Mouse (Mus musculus): ENCODE data around the gene Gstz1. TPM values are rescaled to one million over a fixed set of nuclear protein-coding genes. Genes with fewer than 3 reads are reported as not detected.
"Not testable (repeated sequence)": the region's sequence is repeated elsewhere in the genome, so short reads cannot be mapped to it uniquely, and the experiment has no call there.

The Gstz1 gene
- polyA plus RNA-seq, 1 experiment from 2014 or later = 23.6 TPM

DNA sequence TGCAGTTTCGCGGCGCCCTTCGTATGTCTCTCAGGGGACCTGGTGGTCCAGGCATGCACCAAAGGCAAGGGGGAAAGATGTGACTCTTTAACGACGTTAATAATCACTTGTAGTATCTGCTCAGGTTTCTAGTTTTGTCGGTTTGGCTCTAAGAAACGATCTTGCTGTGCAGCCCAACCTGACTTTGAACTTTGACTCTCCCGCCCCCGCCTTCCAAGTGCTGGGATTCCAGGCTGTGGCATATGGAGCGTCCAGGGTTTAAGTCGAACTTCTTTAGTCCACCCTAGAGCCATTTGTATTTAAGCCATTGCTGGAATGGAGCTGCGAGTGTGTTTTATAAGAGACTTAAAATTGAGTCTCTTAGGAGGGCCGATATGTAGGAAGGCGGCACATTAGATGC lies 1.2 kb downstream of the Gstz1 start:
- 0 out of 2 replicates have a peak, but pooled peaks have one; percentile 0 for ATAC-seq (ENCODE audit: low FRiP score, low TSS enrichment)

GRCm38 (mm10) chr12:87149471-87149870 lies 2.5 kb downstream of the Gstz1 start:
- Histone ChIP-seq H3K4me1 (replicated peaks; ENCODE audit: control insufficient read depth, insufficient read depth) (no peaks in the 10 kb centered on the region), H3K27ac (replicated peaks) (no peak overlapping the region), H3K4me3 (ENCODE audit: low read depth, low read length) (no peak overlapping the region), H3K9me3 (ENCODE audit: control insufficient read depth, low read length) (no peaks in the 10 kb centered on the region), H3K36me3 (ENCODE audit: control insufficient read depth, insufficient read depth, low read length) (no peaks in the 10 kb centered on the region; the same call in 1 of the 2 replicates), H3K4me2 (replicated peaks; ENCODE audit: low read depth) (no peak overlapping the region), H3K9ac (ENCODE audit: low read length) (no peak overlapping the region), H3K27me3 (ENCODE audit: control insufficient read depth, insufficient read depth, low read length) (no peaks in the 10 kb centered on the region)
- TF ChIP-seq CTCF (IDR thresholded peaks at IDR 0.05; ENCODE audit: low read depth) (no peak), EP300 (optimal IDR thresholded peaks at IDR 0.05) (no peak)
- ATAC-seq (ENCODE audit: low FRiP score, low TSS enrichment) (no peak), DNase-seq (ENCODE audit: low spot score) (no peak)
- WGBS = 97% methylated on average over 5 of the region's 5 CpGs

More for the DNA sequence above, 1.2 kb downstream of the Gstz1 start:
- Histone ChIP-seq H3K36me3 (ENCODE audit: control insufficient read depth, insufficient read depth, low read length) (no peaks in the 10 kb centered on the region; the same call in 1 of the 2 replicates), H3K27ac (replicated peaks) (peak overlapping the region; percentile 89), H3K4me2 (replicated peaks; ENCODE audit: low read depth) (peak overlapping the region; percentile 71), H3K9ac (ENCODE audit: low read length) (peak overlapping the region; percentile 71), H3K9me3 (ENCODE audit: control insufficient read depth, low read length) (no peaks in the 10 kb centered on the region), H3K4me3 (ENCODE audit: low read depth, low read length) (peak overlapping the region; percentile 79), H3K27me3 (ENCODE audit: control insufficient read depth, insufficient read depth, low read length) (no peaks in the 10 kb centered on the region), H3K4me1 (replicated peaks; ENCODE audit: control insufficient read depth, insufficient read depth) (no peaks in the 10 kb centered on the region)
- peak; percentile 47 for DNase-seq (ENCODE audit: low spot score)
- WGBS = 17% methylated on average over 15 of the region's 15 CpGs
- TF ChIP-seq EP300 (optimal IDR thresholded peaks at IDR 0.05) (no peak), CTCF (IDR thresholded peaks at IDR 0.05; ENCODE audit: low read depth) (no peak)

DNA sequence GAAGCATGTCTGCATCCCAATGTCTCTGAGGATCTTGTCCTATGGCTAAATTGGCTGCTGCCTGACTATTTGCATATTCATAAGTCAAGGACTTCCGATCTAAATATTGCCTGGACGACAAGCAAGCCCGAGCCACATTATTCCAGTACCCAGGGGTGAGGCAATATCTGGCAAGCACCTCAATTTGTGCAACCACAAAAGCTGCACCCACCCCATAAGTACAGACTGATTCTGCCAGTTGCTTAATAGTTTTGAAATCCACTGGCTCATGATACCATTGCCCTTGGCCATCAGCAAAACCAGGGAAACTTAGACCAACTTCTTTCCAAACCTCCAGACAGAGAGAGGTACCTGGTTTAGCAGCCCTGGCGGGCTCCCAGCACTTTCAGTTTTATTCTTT lies 7.5 kb downstream of the Gstz1 start:
- 90% methylated on average over 4 of the region's 4 CpGs for WGBS
- H3K4me2 ChIP-seq (replicated peaks; ENCODE audit: low read depth); H3K4me3 ChIP-seq (ENCODE audit: low read depth, low read length); DNase-seq (ENCODE audit: low spot score); H3K9me3 ChIP-seq (ENCODE audit: control insufficient read depth, low read length); H3K36me3 ChIP-seq (ENCODE audit: control insufficient read depth, insufficient read depth, low read length); H3K27me3 ChIP-seq (ENCODE audit: control insufficient read depth, insufficient read depth, low read length); ATAC-seq (ENCODE audit: low FRiP score, low TSS enrichment); H3K27ac ChIP-seq (replicated peaks); H3K4me1 ChIP-seq (replicated peaks; ENCODE audit: control insufficient read depth, insufficient read depth); H3K9ac ChIP-seq (ENCODE audit: low read length): not testable (repeated sequence)

DNA sequence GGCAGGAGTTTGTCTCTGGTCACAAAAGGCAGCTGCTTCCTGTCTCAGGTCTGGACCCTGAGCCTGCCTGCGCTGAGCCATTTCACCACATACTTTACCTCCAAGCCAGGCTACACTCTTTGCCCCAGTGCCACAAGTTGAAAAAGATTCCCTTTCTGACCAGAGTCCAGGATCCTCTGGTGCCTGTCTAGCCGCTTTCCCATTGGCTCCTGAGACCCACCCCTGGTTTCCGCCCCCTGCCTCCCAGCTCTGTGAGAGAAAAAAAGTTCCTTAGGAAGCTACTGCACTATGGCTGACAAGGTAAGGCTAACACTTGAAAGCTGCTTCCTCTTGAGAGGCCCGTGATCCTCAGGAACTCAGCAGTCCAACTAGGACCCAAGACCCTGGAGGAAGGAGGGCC lies 10.4 kb downstream of the Gstz1 start:
- ATAC-seq (ENCODE audit: low FRiP score, low TSS enrichment) (peak; percentile 67; the same call in 1 of the 2 replicates), DNase-seq (ENCODE audit: low spot score) (peak; percentile 56)
- no peaks in the 10 kb centered on the region for H3K4me1 ChIP-seq (replicated peaks; ENCODE audit: control insufficient read depth, insufficient read depth)
- H3K4me2 ChIP-seq (replicated peaks; ENCODE audit: low read depth) = no peak overlapping the region
- H3K36me3 ChIP-seq (ENCODE audit: control insufficient read depth, insufficient read depth, low read length) = no peaks in the 10 kb centered on the region; the same call in 1 of the 2 replicates
- H3K27me3 ChIP-seq (ENCODE audit: control insufficient read depth, insufficient read depth, low read length) = no peaks in the 10 kb centered on the region
- no peak for TF ChIP-seq EP300 (optimal IDR thresholded peaks at IDR 0.05)
- TF ChIP-seq CTCF (IDR thresholded peaks at IDR 0.05; ENCODE audit: low read depth) = no peak
- 34% methylated on average over 4 of the region's 4 CpGs for WGBS
- no peaks in the 10 kb centered on the region for H3K9me3 ChIP-seq (ENCODE audit: control insufficient read depth, low read length)
- H3K4me3 ChIP-seq (ENCODE audit: low read depth, low read length) = no peak overlapping the region
- H3K9ac ChIP-seq (ENCODE audit: low read length) = no peak overlapping the region
- H3K27ac ChIP-seq (replicated peaks) = no peak overlapping the region

GRCm38 (mm10) chr12:87158099-87158498 lies 11.1 kb downstream of the Gstz1 start:
- H3K27ac ChIP-seq (replicated peaks) = no peak overlapping the region
- DNase-seq (ENCODE audit: low spot score) (no peak), ATAC-seq (ENCODE audit: low FRiP score, low TSS enrichment) (0 out of 2 replicates have a peak, but pooled peaks have one; percentile 45)
- no peak overlapping the region for H3K9ac ChIP-seq (ENCODE audit: low read length)
- no peaks in the 10 kb centered on the region for H3K4me1 ChIP-seq (replicated peaks; ENCODE audit: control insufficient read depth, insufficient read depth)
- no peaks in the 10 kb centered on the region for H3K9me3 ChIP-seq (ENCODE audit: control insufficient read depth, low read length)
- no peak overlapping the region for H3K4me3 ChIP-seq (ENCODE audit: low read depth, low read length)
- no peak for TF ChIP-seq EP300 (optimal IDR thresholded peaks at IDR 0.05)
- TF ChIP-seq CTCF (IDR thresholded peaks at IDR 0.05; ENCODE audit: low read depth) = no peak
- H3K27me3 ChIP-seq (ENCODE audit: control insufficient read depth, insufficient read depth, low read length) = no peaks in the 10 kb centered on the region
- no peaks in the 10 kb centered on the region; the same call in 1 of the 2 replicates for H3K36me3 ChIP-seq (ENCODE audit: control insufficient read depth, insufficient read depth, low read length)
- H3K4me2 ChIP-seq (replicated peaks; ENCODE audit: low read depth) = no peak overlapping the region
- WGBS = 52% methylated on average over 7 of the region's 7 CpGs

GRCm38 (mm10) chr12:87160310-87160709 lies 13.3 kb downstream of the Gstz1 start:
- 75% methylated on average over 1 of the region's 1 CpGs for WGBS
- no peaks in the 10 kb centered on the region for H3K27me3 ChIP-seq (ENCODE audit: control insufficient read depth, insufficient read depth, low read length)

More at GRCm38 (mm10) chr12:87160310-87160709, 13.3 kb downstream of the Gstz1 start:
- Histone ChIP-seq H3K4me3 (ENCODE audit: low read depth, low read length) (no peak overlapping the region), H3K9me3 (ENCODE audit: control insufficient read depth, low read length) (no peaks in the 10 kb centered on the region), H3K4me1 (replicated peaks; ENCODE audit: control insufficient read depth, insufficient read depth) (no peaks in the 10 kb centered on the region), H3K27ac (replicated peaks) (no peak overlapping the region), H3K4me2 (replicated peaks; ENCODE audit: low read depth) (no peak overlapping the region), H3K9ac (ENCODE audit: low read length) (no peak overlapping the region), H3K36me3 (ENCODE audit: control insufficient read depth, insufficient read depth, low read length) (peaks cover 2% of the 10 kb centered on the region; the same call in 1 of the 2 replicates)
- TF ChIP-seq CTCF (IDR thresholded peaks at IDR 0.05; ENCODE audit: low read depth) (no peak), EP300 (optimal IDR thresholded peaks at IDR 0.05) (no peak)
- DNase-seq (ENCODE audit: low spot score) (no peak), ATAC-seq (ENCODE audit: low FRiP score, low TSS enrichment) (no peak)

Data from stomach, postnatal 0 days (tissue).